Mouse (Mus musculus): ENCODE measurements around the gene Tgfa.

Gene Tgfa

DNA sequence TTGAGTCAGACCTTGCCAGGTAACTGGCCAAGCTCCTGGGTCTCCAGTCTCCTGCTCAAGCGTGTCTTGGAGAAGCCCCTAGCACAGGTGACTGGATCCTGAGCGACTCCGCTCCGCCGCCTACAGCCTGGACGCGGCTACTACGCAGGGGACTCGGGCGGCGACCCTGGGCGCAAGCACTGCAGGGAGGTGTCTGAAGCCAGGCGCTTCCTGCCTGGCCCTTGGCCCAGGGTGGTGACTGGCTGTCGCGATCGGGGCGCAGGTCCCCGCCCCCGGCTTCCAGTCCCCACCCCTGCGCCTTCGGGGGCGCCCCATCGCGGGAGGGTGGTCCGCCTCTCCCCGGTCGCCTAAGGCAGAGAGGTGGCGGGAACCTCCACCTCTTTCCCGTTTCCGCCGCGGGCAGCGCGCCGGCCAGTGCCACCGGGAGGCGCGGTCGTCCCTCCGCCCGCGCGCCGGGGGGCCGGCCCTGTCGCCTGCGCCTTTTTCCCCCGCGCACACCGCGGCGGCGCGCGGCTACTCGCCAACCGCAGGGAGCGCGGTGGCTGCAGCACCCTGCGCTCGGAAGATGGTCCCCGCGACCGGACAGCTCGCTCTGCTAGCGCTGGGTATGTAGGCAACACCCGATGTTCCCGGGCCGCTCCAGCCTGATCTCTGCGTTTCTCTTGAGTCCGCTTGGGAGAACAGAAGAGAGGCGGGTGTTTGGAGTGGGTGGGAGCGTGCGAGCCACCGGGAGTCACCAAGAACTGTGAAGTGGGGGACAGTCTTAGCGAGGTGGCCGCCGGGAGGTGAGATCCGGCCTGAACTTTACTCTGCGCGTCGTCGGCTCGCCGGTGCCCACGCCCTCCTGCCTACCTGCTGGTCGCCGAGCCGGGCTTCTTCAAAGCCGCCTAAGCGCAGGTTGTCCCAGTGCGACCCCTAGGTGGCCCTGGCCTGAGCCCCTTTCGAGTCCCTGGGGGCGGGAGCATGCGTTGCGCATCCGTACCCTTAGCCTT lies at the start of gene Tgfa:
Gene Tgfa (plus strand): TSS at position 283 of the 992 bp plus-strand sequence.
- peak; percentile 83 for DNase-seq (ENCODE audit: low read depth, low spot score)

DNA sequence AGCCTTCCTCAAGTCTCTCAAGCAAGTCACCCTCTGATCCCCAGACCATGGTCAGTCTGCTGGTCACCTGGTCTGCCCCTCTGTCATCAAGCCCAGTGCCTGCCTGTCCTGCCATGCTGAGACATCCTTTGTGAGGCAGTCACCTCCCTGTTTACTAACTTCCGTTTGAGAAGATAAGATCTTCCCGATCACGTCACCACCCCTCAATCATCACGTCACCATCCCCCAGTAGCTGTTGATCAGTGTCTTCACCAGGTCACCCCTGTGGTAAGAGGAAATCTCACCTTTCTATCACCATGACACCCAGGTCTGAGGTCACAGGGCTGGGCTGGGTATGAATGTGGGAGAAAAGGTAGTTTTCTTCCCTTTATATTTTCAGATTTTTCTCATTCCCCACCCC lies 46.5 kb upstream of the Tgfa start:
- no peak for DNase-seq (ENCODE audit: low read depth, low spot score)

DNA sequence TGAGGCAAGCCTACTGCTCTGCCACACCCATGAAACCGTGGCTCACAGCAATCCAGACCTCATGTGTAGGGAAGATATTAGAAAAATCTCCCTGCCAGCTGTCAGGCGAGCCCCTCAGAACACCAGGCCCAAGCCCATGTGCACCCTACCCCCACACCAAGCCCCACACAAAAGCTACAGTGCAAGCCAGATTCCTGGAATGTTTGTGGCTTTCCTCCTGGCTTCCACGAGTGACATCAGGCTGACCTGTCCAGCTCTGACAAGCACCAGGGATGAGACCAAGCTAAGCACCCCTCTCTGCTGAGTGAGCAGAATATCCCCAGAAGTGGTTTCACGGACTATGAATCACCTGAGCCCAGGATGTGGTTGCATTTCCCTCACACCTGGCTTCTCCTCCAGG lies 46.0 kb upstream of the Tgfa start:
- no peak for DNase-seq (ENCODE audit: low read depth, low spot score)

DNA sequence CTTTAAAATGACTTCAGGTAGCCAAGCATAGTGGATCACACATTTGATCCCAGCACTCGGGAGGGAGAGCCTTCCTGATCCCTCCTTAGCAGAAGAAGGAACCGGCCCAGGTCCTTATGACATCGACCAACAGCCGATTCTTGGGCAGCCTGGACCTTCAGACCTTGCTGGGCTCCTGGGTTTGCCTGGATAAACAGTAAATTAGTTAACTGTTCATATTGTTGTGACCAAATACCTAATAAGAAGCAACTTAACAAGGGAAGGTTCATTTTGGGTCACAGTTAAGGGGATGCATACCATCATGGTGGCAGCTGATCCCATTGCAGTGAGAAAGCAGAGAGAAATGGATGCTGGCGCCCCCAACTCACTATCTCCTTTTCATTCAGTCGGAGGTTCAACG lies 42.3 kb upstream of the Tgfa start:
- DNase-seq (ENCODE audit: low read depth, low spot score) = no peak

DNA sequence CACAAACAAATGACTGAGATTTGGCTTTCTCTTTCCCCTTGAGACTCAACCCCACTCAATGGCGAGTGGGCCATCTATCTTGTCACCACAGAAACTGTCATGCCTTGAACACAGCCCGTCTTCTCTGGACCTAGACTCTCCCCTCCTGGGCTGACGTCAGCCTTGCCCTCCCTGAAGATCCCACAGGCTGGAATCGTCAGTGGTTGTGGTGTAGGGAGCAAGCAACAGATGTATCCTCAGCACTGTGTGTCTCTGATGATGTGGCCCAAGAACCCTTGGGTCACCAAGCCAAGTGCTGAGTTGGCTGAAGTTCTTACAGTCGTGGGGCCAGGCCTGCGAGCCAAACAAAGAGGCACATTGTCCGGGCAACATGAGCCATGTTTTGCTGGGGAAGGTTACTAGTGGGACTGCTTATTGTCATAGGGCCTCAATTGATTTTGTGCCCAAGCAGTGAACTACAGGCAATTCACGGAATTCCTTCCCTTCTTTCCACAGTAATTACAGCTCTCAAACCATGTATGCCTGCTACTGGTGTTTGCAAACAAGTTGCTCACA lies 41.5 kb upstream of the Tgfa start:
- DNase-seq (ENCODE audit: low read depth, low spot score) = peak; percentile 73

DNA sequence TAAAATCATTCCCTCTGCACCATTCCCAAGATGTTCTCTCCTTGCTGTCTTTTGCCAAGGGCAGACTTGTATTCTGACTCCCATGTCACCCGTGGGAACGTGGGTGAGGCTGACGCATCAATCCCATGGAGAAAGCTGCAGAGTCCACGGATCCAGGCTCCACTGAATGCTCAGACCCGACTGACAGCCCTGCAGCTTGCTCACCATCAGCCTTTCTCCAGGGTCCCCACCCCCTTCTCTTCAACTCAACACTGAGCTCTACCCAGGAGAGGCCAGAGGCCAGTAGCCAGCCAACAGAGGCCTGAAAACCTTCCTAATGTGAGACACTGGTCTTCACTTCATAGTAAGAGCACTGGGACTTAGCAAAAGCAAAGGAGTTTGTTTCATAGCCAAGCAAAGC lies 41.0 kb upstream of the Tgfa start:
- peak; percentile 11 for DNase-seq (ENCODE audit: low read depth, low spot score)

DNA sequence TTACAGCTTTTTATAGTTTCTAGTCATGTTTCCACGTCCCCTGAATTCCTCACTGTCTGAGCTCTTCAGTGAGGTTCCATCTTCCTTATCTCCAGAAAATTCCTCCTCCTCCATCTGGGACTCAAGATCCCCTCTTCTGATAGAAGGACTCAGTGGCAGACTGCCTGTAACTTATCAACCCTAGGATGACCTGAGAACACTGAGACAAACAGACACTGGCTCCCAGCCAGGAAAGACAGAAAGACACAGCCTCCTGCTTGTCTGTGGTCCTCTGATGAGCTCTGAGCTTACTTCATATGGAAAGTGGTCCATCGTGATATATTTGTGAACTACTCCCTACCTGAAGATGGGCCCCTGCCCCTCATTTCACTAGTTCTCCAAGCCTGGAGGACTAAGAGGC lies 40.5 kb upstream of the Tgfa start:
- DNase-seq (ENCODE audit: low read depth, low spot score) = no peak

DNA sequence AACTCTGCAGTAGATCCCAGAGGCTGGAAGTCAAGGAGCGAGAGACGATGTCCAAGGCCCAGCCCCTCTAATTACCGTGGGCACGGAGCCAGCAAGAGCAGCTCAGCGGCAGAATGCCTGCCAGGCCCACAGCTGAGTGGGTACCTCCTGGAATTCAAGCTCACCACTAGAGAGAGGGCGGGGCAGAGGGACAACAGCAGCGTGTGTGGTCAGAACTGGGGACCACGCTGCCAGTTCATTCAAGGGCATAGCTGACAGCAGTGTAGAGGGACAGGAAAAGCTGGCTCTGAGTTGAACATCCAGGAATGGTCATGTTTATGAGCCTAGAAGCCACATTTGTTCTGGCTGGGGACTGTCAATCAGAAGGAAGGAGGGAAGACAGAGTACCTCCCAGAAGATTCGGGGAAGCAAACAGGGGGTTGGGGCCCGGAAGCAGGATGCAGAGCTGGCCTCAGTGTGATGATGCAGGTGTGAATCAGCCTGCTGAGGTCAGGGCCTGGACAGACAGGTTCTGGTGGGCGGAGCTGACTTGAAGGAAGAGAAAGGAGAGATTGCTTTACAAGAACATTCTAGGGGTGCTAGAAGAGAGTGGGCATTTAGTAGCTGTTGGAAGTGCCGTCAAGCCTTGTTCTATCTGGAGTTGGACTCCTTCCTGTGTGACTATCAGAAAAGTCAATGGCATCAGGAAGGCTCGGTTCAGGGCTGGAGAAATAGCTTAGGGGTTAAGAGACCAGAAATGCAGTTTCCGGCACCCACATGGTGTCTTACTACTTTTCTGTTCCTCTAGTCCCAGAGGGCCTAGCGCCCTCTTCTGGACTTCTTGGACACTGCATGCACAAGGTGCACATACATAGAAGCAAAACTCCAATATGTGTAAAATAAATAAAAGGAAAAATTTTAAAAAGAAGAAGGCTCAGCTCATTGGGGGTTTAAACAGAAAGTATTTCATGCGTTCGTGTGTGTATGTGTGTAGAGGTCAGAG lies 37.5 kb upstream of the Tgfa start:
- peak; percentile 9 for DNase-seq (ENCODE audit: low read depth, low spot score)

DNA sequence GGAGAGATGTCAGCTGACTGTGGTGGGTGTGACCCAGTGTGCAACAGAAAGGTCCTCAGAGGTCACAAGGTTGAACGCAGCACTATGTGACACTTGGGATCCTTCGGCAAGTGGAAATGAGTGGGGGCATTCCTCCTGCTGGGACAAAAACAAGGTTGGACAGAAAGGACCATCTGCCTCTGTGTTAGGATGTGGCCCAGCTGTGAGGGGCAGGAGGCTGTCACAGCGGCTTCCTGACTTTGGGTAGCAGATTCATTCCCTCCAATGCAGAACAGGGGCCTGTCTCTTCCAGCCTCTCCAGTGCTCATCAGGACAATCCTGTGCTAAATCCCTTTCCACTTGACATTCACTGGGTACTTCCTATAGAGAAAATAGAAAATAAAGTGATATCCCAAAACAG lies 34.1 kb upstream of the Tgfa start:
- no peak for DNase-seq (ENCODE audit: low read depth, low spot score)

DNA sequence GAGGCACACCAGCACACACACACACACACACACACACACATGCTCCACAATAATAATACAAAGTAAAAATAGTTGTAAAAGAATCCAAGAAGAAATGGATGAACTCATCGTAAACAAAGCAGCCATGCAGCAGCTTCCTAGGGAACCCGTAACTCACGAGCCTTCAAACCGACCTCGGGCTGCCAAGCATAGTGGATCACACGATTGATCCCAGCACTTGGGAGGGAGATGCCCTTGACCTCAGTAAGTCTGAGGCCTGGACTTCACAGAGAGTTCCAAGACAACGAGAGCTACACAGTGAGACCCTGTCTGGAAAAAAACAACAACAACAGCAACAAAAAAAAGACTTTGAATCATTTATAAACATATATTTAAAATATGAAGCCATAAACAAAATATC lies 33.4 kb upstream of the Tgfa start:
- no peak for DNase-seq (ENCODE audit: low read depth, low spot score)

DNA sequence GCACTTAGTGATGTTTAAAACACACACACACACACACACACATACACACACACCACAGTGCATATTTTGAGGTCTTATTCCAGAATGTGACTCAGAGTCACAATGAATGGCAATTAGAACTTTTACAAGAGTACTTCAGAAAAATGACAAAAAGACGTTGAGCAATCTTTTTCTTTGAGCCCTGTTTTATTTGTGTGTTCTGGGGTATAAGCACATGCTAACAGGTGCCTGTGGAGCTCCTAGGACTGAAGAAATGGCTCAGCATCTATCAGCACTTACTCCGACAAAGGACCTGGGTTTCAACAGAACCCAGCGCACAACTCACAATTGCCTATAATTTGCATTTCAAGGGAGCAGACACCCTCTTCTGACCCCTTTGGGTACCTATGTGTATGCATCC lies 31.0 kb upstream of the Tgfa start:
- DNase-seq (ENCODE audit: low read depth, low spot score) = no peak

DNA sequence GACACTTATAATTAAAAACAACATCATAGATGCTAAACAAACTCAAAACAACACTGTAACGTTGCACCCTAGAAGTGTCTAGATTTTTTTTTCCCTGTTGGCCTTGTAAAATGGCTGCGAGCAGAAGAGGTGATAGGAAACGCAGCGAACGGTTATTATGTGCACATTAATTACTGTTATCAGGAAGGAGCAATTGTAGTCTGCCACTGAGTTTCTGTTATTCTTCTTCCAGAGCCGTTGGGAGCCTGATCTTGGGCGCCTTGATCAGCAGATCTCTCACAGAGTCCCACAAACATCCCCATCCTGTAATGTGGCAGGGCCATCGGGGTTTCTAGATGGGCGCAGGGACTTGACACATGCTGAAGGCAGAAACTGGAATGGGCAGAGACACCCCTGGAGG lies 28.6 kb upstream of the Tgfa start:
- DNase-seq (ENCODE audit: low read depth, low spot score) = peak; percentile 7

DNA sequence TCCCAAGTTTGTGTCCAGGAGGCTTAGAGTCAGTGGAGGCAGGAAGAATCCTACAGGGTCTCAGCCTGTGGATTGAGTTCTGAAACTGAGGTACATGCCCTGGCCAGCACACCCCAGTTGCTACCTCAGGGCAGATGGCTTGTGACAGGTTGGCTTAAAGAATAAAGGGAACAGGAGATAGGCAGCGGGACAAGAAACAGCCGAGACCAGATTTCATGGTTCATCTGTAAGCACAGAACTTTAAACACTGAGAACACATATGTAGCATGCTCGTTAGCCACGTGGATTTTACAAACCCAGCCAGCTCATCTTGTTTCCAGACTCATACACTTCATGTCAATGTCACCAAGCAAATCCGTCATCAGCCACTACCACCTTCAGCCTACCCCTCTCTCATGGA lies 27.2 kb upstream of the Tgfa start:
- no peak for DNase-seq (ENCODE audit: low read depth, low spot score)

DNA sequence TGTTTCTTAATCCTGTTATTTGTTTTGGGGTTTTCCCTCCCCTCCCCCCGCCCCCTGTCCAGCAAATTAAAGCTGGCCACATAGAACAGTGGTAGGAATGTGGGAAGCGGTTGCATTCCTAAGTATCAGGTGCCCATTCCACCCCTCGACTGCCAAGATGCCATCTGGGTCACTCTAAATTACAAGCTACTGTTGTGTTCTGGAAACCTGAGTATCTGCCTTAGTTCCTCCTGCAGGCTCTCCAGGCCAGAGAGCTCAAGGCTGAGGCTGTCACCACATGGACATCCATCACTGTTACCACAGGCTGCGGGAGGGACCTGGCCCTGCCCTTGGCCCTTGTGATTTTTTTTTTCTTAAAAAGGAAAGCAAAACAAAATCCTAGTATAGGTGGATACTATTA lies 25.9 kb upstream of the Tgfa start:
- DNase-seq (ENCODE audit: low read depth, low spot score) = no peak

DNA sequence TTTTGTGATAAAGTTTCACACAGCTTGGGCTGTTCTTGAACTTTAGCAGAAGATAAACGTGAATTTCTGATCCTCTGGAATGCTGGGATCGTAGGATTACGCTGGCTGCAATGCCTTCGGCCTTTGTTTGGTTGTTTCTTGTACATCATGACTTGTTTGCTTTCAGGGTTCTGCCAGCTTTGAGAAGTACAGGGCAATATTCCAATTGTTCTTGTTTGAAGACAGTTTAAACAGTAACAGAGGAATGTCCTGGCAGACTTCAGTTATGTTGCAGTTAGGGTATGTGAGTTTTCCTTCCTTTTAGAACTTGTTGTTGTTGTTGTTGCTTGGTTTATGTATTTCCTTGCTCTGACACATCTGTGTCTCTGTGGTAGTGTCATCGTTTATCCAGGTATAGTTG lies 18.8 kb upstream of the Tgfa start:
- DNase-seq (ENCODE audit: low read depth, low spot score) = no peak

DNA sequence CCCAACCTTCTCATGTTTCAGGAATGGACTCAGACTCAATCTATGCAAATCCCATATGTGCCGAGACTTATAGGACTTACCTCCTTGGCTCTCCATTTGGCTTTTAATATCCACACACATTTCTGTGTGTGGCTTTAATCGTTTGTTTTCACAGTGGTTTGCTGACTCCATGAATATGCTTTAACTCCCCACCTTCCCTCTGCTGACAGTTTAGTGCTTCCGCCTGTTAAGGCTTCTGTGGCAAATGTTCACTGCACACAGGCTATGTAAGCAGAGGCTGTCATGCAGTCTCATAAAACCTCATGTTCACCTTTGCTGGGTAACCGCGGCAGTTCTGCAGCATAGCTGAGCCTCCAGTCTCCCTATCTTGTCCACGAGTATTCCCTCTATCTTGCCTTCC lies 18.3 kb upstream of the Tgfa start:
- no peak for DNase-seq (ENCODE audit: low read depth, low spot score)

DNA sequence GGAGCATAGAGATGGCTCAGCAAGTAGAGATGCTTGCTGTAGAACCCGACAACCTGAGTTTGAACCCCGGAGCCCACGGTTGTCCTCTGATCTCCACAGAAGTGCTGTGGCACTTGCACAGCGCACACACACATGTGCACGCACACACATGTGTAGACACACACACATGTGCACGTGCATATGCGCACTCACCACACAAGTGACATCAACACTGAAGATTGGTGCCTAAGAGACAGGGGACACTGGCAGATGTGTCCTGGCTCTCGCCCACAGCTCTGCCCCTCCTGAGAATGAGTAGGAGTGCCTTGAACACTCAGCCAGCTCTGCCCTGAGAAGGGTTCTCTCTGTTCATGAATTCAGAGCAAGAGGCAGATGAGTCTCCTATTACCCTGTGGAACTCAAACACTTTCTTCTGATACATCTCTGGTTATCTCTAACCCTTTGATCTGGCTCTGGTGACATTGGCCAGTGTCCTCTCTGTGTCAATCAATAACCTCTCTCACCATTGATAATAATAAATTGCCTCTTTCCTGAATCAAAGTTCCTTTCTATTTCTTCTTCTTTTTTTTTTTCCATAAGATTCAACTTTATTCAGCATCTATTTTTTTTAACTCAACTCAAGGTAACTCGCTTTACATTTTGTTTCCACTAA lies 17.6 kb upstream of the Tgfa start:
- DNase-seq (ENCODE audit: low read depth, low spot score) = no peak

DNA sequence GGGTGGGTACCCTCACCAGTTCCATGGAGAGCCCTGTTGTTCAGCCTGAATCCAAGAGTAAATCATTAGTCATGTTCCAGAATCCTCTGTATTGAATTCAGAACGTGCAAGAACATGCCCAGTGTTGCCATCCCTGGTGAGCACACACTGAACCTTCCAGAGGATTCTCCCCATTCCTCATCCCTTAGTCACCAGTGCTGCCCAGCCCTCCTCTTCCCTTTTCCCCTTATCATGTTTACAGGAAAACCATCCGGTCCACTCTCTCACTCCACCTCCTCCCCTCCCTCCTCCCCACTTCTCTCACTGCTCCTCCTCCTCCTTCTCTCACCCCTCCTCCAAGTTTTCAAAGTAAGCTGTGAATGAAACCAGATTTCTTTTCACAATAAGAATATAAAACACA lies 14.4 kb upstream of the Tgfa start:
- no peak for DNase-seq (ENCODE audit: low read depth, low spot score)

DNA sequence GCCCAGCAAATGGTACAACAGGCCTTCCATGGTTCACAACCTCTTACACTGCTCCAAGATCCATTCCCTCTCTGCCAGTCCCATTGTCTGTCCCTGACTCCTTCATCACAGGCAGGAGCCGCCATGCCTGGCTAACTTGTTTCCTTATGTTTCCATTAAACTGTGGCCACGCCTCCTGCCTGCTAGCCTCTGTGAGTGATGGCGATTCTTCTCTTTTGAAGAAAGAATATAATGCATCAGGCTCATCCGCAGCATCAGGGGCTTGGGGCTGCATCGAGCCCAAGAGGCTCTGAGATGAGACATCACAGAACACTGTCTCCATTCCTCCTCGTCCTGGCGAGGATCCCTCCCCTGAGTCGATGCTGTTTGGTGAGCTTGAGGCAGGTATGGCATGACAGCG lies 13.0 kb upstream of the Tgfa start:
- no peak for DNase-seq (ENCODE audit: low read depth, low spot score)

DNA sequence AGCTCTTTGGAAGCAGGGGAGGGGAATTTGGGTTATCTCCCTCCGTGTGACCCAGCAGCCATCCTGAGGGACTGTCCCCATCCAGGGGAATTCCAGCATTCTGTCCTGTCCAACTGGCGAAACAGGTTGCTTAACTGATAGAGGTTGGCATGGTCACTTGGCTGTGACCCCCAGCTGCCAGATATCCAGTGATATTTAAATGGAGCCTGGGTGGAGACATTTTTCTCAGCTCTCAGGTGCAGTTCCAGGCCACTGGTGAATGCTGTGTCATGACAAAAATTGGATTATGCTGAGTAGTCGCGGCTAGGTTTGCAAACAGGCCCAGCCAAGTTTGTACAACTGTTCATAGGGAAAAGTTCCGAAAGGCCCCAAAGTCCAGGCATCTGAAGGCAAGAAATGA lies 12.4 kb upstream of the Tgfa start:
- no peak for DNase-seq (ENCODE audit: low read depth, low spot score)

DNA sequence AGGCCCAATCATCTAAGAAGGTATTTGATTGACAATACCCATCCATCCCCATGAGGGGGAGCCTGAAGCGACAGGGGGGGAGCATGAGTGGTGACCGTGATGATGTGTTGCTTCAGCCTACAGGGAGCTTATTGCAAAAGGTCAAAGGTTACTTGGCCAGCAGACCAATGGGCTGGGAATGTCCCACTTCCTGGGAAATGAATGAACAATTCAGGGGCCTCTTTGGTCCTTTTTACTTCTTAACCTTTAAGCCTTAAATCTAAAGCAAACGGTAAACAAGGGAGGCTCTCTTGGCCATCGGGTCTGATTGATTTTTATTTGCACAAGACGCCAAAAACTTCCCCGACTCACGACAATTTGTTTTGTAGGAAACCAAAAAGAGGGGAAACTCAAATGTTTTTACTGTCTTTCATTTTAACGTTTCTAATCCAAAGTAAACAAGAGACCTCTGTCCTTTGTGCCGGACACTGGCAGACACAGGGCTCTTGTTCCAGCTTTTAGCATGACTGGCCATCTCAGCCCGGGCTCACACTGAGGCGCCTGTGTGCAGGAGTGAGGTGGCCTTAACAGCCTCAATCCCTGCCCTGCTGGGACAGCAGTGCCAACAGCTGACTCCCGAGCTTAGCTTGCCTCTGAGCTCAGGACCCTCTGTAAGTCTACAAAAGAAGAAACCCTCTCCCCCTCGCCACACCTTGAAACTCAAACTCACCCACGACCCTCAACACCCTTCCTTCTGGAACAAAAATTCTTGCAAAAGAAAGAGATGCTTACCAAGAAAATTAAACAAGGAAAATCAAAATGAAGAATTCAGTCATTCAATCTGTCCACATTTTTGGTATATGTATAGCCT lies 8.7 kb upstream of the Tgfa start:
- peak; percentile 90 for DNase-seq (ENCODE audit: low read depth, low spot score)
